Mouse (Mus musculus): ENCODE results near the gene Zcchc9. TPM values are rescaled to one million over a fixed set of nuclear protein-coding genes. Genes with fewer than 3 reads are reported as not detected.
"Not testable (repeated sequence)": the region's sequence is repeated elsewhere in the genome, so short reads cannot be mapped to it uniquely, and the experiment has no call there.

The Zcchc9 gene
- total RNA-seq, 2 experiments from 2014 or later = 14.4 to 16.0 TPM

- not testable (repeated sequence) for DNase-seq
These were observed 43.9 kb downstream of the Zcchc9 start for GRCm38 (mm10) chr13:91763654-91764053.

DNA sequence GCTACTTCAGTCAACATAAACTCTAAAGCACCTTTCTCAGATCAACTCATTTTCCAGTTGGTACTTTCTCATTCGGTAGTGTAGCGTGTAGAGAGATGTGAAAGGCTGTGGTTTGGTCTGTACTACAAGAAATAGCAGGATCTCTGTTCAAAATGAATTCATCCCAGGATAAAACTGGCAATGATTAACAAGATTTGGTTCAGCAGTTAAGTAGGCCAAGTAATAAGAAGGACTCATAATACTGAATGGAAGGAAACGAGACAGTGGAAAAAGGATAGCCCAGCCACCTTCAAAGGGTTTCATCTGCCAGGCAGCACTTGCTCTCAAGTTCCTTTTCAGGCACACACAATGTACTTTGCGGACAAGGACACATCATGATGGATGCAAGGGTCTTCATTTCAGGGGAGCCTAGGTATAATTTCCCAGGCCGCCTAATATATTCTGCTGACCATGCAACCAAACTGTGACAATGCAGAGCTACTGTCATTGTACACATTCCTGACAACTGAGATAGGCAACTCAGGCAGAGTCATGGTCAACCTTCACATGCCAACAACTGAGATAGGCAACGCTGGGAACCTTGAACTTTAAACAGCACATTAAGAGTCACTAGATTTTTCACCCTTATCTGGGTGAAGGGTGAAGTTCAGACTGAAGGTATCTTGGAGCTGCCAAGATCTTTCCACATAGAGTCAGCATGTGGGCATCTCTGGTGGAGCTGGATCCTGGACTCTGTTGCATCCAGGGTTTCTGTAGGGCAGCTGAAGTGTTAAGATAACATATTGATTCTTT lies 45.7 kb downstream of the Zcchc9 start:
- no peak for DNase-seq
- intact Hi-C loops (cut with DNase I) = no loop called here

More at GRCm38 (mm10) chr13:91763654-91764053, 43.9 kb downstream of the Zcchc9 start:
- intact Hi-C loops (cut with DNase I) = not testable (repeated sequence)

GRCm38 (mm10) chr13:91760302-91761050 lies 47.0 kb downstream of the Zcchc9 start:
- DNase-seq = no peak
- intact Hi-C loops (cut with DNase I) = no loop called here

- no peak for DNase-seq
- intact Hi-C loops (cut with DNase I) = no loop called here
These were observed 47.7 kb downstream of the Zcchc9 start for GRCm38 (mm10) chr13:91759791-91760190.

GRCm38 (mm10) chr13:91758316-91759048 lies 49.0 kb downstream of the Zcchc9 start:
- DNase-seq = no peak
- intact Hi-C loops (cut with DNase I) = no loop called here

GRCm38 (mm10) chr13:91756230-91756629 lies 51.3 kb downstream of the Zcchc9 start:
- intact Hi-C loops (cut with DNase I) = no loop called here
- no peak for DNase-seq

- no peak for DNase-seq
- intact Hi-C loops (cut with DNase I) = no loop called here
These were observed 52.7 kb downstream of the Zcchc9 start for GRCm38 (mm10) chr13:91754762-91755161.

- intact Hi-C loops (cut with DNase I) = no loop called here
- no peak for DNase-seq
These were observed 53.8 kb downstream of the Zcchc9 start for GRCm38 (mm10) chr13:91753724-91754123.

GRCm38 (mm10) chr13:91749981-91750380 lies 57.5 kb downstream of the Zcchc9 start:
- intact Hi-C loops (cut with DNase I) = no loop called here
- DNase-seq = no peak

DNA sequence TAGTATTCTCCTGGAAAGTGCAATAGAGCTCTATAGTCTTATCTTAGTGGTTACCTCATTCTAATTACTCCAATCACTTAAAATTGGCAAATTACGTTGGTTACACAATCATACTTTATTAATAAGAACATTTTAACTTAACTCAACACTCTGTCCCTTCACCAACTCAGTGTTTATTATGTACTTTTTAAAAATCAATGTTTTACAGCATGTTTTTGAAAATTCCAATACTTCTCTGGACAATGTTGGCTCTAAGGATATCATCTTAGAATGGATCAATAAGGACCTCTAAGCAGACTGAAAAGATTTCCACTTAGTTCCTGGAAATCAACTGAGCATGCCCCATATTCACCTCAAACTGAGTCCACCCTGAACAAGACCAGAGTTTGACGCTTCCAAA lies 59.1 kb downstream of the Zcchc9 start:
- intact Hi-C loops (cut with DNase I) = no loop called here
- no peak for DNase-seq

Small RNAs within 50 kb of the gene (microRNA-seq; reads per million reads assigned to microRNA genes)
- 0 reads per million in 2 experiments for gene Gm27656 (ENCODE audit: borderline number of aligned reads in 2 of 2)

Other genes starting within 250 kb of the Zcchc9 start
- gene Acot12, start 66.2 kb downstream of the Zcchc9 start, total RNA-seq (2021) = not detected
- 1,000 to 10,000 TPM; 2,372 to 3,015 TPM for gene Ckmt2, start 69.2 kb upstream of the Zcchc9 start, total RNA-seq (2021)